Mouse (Mus musculus) embryonic facial prominence, embryonic 12.5 days (tissue): ENCODE measurements around the gene Ror2. TPM values are rescaled to one million over a fixed set of nuclear protein-coding genes. Genes with fewer than 3 reads are reported as not detected.
A peak's percentile ranks its signal among the peaks of the same experiment; 100 is the strongest.
"Not testable (repeated sequence)": the region's sequence is repeated elsewhere in the genome, so short reads cannot be mapped to it uniquely, and the experiment has no call there.

Experiments
- ATAC-seq: fragments of 200-750 bp; cut with Nextera tagmentation; 2 replicates; pipeline ENCODE4 v1.8.0; 2017; ENCODE audit not compliant: insufficient number of reproducible peaks, insufficient read depth, low FRiP score, low TSS enrichment
- H3K27ac ChIP-seq: fragments of 300-500 bp; sonication (generic); 2 replicates; pipeline ENCODE4 v1.5.1; 2016; ENCODE audit warnings: mild to moderate bottlenecking
- H3K27me3 ChIP-seq: fragments of 300-500 bp; sonication (generic); 2 replicates; pipeline ENCODE4 v1.6.1; 2016; ENCODE audit warnings: mild to moderate bottlenecking, moderate library complexity
- H3K36me3 ChIP-seq: fragments of 300-500 bp; sonication (generic); 2 replicates; pipeline ENCODE4 v1.6.1; 2016; ENCODE audit warnings: mild to moderate bottlenecking
- H3K4me1 ChIP-seq: fragments of 300-500 bp; sonication (generic); 2 replicates; pipeline ENCODE4 v1.6.1; 2016
- H3K4me2 ChIP-seq: fragments of 300-500 bp; sonication (generic); replicated peaks from 2 replicates; pipeline ENCODE4 v1.6.1; 2016; ENCODE audit warnings: mild to moderate bottlenecking, moderate library complexity
- H3K4me3 ChIP-seq: fragments of 300-500 bp; sonication (generic); 2 replicates; pipeline ENCODE4 v1.5.1; 2016; ENCODE audit warnings: mild to moderate bottlenecking
- H3K9ac ChIP-seq: fragments of 300-500 bp; sonication (generic); 2 replicates; pipeline ENCODE4 v1.6.1; 2016; ENCODE audit warnings: mild to moderate bottlenecking, moderate library complexity
- H3K9me3 ChIP-seq: fragments of 300-500 bp; sonication (generic); 2 replicates; pipeline ENCODE4 v1.6.1; 2016; ENCODE audit warnings: mild to moderate bottlenecking, moderate library complexity
- WGBS: fragments of 180-500 bp; shearing (Covaris S2); methylation state at CpG from one replicate; pipeline ENCODE4 v1.1.7; 2016; 5-methylcytosine and 5-hydroxymethylcytosine counted together
- polyA plus RNA-seq: library from polyadenylated mRNA; unstranded; fragments of >200 nt; fragmentation: Nextera tagmentation; extraction: Ambion mirVana; gene quantifications from 2 replicates; pipeline ENCODE4 v1.2.1, GENCODE M21; 2016

Gene Ror2
- polyA plus RNA-seq = 42.0 and 42.1 TPM in 2 replicates

DNA sequence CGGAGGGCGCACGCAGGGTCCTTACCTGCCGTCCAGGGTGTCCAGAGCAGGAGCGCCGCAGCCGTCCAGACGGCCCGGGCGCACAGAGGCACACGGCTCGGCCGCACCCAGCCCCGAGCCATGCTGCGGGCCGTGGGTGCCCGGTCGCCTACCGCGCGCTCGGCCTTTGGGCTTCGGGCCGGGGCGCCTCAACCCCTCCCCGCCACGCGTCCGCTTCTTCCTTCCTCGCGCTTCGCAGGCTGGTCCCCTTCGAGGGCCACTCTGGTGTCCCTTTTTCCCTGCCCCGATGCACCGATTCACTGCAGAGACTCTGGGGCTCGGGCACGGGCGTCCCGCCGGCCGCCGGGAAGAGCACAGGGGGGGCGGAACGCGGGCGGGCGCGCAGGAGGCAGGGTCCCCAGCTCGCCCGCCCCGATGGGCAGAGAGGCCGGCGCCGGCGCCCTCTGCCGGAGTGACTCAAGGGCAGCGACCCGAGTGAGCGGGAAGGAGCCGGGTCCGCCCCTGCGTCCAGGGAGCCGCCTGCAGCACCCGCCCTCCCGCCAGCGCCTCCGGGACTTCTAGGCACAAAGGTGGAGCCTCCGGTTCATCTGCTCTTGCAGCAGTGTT, at the start of gene Ror2:
Gene Ror2, minus strand, starts transcription at position 369 of the 606 bp plus-strand sequence.
- H3K36me3 ChIP-seq = no peaks in the 10 kb centered on the region
- peak within 1 kb of the TSS; percentile 66 for H3K4me2 ChIP-seq
- H3K9me3 ChIP-seq = no peaks in the 10 kb centered on the region
- H3K9ac ChIP-seq = peak within 1 kb of the TSS; percentile 91
- no peaks in the 10 kb centered on the region for H3K27me3 ChIP-seq
- H3K27ac ChIP-seq = peak within 1 kb of the TSS; percentile 91
- ATAC-seq = peak; percentile 68
- peak within 1 kb of the TSS; percentile 86 for H3K4me3 ChIP-seq
- H3K4me1 ChIP-seq = peaks cover 40% of the 10 kb centered on the region
- WGBS = under 1% methylated on average over 68 of the region's 68 CpGs

DNA sequence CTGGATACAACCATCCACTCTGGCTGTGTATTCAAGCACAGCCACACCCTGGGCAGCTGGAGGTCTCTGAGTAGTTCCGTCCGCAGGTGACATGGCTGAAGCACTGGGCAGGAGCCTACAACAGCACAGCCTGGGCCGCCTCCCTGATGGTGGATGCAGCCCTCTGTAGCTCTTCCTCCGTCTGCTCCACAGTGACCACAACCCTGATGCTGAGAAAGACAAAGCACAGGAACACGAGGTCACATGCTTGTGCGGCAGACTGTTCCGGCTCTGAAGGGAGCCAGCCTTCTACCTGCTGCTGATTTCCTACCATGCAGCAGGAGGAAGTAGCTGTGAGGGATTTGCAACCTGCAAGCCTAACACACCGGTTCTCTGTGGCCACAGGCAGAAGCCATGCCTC, 47.8 kb upstream of the Ror2 start:
- H3K9me3 ChIP-seq = no peaks in the 10 kb centered on the region
- H3K4me3 ChIP-seq = no peak overlapping the region
- H3K4me2 ChIP-seq = no peak overlapping the region
- WGBS = 94% methylated on average over 8 of the region's 8 CpGs
- no peaks in the 10 kb centered on the region for H3K4me1 ChIP-seq
- H3K27me3 ChIP-seq = no peaks in the 10 kb centered on the region
- no peak overlapping the region for H3K27ac ChIP-seq
- no peak for ATAC-seq
- H3K9ac ChIP-seq = no peak overlapping the region
- peaks cover 60% of the 10 kb centered on the region for H3K36me3 ChIP-seq

DNA sequence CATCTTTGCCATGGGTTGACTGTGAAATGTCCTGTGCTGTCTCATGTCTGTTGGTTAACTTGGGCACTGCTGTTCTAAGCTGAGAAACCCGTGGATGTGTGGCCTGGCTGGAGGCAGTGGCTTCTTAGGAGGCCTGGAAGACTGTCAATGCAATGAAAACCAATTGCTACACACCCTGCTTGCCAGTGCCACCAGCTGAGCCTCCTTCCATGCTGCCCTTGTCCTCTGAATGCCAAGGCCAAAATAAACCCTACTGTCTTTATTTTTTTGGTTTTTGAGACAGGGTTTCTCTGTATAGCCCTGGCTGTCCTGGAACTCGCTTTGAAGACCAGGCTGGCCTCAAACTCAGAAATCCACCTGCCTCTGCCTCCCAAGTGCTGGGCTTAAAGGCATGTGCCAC, 44.3 kb upstream of the Ror2 start:
- ATAC-seq = no peak

DNA sequence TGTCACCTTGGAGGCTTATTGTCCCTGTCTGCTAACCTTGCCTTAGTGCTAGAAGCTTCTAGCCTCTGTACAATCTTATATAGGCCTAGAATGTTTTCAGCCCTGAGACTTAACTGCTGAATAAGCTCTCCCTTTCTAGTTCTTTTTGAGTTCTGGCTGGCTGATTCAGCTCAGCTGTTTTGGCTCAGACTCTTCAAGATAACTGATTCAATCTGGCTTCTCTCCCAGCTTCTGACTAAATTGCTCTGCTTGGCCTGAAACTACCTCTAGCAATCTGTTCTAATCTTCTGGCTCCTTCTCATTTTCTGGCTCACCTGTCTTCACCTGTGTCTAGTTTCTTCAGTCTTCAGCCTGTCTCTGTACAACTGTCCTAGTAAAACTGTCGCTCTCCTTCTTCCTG, 39.6 kb upstream of the Ror2 start:
- Histone ChIP-seq H3K9me3 (no peaks in the 10 kb centered on the region), H3K4me2 (no peak overlapping the region), H3K4me1 (peaks cover 3% of the 10 kb centered on the region; the same call in 1 of the 2 replicates), H3K9ac (no peak overlapping the region), H3K27ac (no peak overlapping the region), H3K4me3 (no peak overlapping the region), H3K27me3 (no peaks in the 10 kb centered on the region), H3K36me3 (no peaks in the 10 kb centered on the region)
- 88% methylated on average over 1 of the region's 1 CpGs for WGBS
- ATAC-seq = no peak

More for the DNA sequence above, 44.3 kb upstream of the Ror2 start:
- no peak overlapping the region for H3K27ac ChIP-seq
- H3K36me3 ChIP-seq = peaks cover 29% of the 10 kb centered on the region
- no peak overlapping the region for H3K4me3 ChIP-seq
- H3K9me3 ChIP-seq = no peaks in the 10 kb centered on the region
- no peaks in the 10 kb centered on the region for H3K27me3 ChIP-seq
- WGBS = 85% methylated on average over 2 of the region's 2 CpGs
- H3K4me2 ChIP-seq = no peak overlapping the region
- no peaks in the 10 kb centered on the region for H3K4me1 ChIP-seq
- no peak overlapping the region for H3K9ac ChIP-seq

DNA sequence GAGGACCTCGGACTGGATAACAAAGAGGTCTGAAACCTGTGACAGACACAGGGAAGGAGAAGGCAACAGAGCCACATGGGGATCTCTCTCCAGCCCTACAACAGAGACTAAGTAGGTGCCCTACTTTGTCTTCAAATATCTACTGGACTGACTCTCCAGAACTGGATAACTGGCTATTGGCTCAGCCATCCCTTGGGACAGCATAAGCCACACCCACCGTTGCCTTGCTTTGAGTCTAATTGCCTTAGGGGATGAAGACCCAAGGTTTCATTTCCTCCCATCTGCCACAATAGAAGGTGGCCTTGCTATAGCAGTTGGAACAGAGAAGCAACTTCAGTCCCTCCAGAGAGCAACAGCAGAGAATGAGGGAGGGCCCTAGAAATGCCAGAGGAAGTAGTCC, 37.7 kb upstream of the Ror2 start:
- Histone ChIP-seq H3K4me3 (no peak overlapping the region), H3K4me1 (peaks cover 3% of the 10 kb centered on the region; the same call in 1 of the 2 replicates), H3K27me3 (no peaks in the 10 kb centered on the region), H3K27ac (no peak overlapping the region), H3K4me2 (no peak overlapping the region), H3K9ac (no peak overlapping the region), H3K36me3 (no peaks in the 10 kb centered on the region), H3K9me3 (no peaks in the 10 kb centered on the region)
- ATAC-seq = no peak
- WGBS = 77% methylated on average over 2 of the region's 2 CpGs

DNA sequence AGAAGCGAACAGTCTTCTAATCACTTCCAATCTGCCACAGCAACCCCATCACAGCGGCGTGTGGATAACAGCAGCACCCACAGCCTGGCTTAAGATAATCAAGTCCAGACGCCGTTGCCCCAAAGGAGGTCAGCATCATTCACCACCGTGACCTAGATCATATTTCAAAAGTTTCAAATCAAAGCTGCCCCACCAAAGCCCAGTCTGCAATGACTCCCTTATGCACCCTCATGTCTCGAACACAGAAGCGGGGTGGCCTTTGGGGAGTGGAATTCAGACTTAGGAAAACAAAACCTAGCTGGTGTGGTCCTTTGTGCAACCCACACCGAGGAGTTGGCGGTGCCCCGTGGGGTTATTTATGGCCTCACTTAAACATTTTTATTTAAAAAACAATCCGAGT, 35.0 kb upstream of the Ror2 start:
- Histone ChIP-seq H3K9me3 (no peaks in the 10 kb centered on the region), H3K4me2 (no peak overlapping the region), H3K4me1 (peaks cover 9% of the 10 kb centered on the region; the same call in 1 of the 2 replicates), H3K27me3 (no peaks in the 10 kb centered on the region), H3K9ac (no peak overlapping the region), H3K27ac (0 out of 2 replicates have a peak overlapping the region, but pooled peaks have one; percentile 7), H3K36me3 (no peaks in the 10 kb centered on the region), H3K4me3 (no peak overlapping the region)
- ATAC-seq = no peak
- WGBS = 23% methylated on average over 12 of the region's 12 CpGs

DNA sequence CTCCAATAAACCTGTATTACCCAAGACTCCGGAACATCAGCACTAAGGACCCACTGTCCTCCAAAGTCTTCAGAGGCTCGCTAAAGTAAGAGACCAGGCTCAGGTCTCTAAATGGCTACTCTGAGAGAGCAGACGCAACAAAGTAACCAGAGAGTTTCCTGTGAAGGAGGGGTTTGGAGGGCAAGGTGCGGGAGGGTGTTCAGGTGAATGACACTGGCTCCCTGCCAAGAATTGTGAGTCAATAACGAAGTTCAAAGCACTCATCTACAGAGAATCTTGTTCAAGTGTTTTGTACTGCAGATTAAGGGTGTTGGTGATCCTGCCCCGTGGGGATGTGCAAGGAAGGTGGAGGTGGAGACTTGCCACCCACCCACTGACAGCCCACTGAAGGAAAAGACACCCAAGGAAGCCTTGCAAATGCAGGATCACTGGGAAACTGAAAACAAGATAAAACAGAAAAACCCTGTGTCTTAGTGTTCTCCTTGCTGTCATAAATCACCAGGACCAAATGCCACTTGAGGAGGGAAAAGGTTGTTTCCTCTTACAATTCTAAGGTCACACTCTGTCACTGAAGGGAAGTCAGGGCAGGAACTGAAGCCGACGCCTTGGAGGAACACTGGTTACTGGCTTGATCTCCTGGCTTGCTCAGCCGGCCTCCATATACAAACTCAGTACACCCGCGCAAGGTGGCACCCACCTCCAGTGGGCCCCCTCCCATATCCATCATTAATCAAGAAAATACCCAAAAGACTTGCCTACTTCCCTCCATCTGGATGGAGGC, 30.8 kb upstream of the Ror2 start:
- H3K4me1 ChIP-seq = peaks cover 11% of the 10 kb centered on the region
- H3K4me3 ChIP-seq = no peak overlapping the region
- no peaks in the 10 kb centered on the region for H3K27me3 ChIP-seq
- H3K36me3 ChIP-seq = no peaks in the 10 kb centered on the region
- H3K9ac ChIP-seq = no peak overlapping the region
- H3K27ac ChIP-seq = no peak overlapping the region
- whole genome bisulfite sequencing = 59% methylated on average over 11 of the region's 11 CpGs
- no peak overlapping the region for H3K4me2 ChIP-seq
- no peak for ATAC-seq
- no peaks in the 10 kb centered on the region for H3K9me3 ChIP-seq

DNA sequence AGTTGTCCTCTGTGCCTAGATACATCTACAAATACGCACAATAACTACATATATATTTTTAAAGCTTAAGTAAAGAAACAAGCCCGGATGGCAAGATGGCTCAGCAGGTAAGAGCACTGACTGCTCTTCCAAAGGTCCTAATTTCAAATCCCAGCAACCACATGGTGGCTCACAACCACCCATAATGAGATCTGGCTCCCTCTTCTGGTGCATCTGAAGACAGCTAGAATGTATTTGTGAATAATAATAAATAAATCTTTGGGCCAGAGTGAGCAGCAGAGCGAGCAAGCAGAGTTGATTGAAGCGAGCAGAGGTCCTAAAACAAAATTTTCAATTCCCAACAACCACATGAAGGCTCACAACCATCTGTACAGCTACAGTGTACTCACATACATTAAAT, 29.8 kb upstream of the Ror2 start:
- not testable (repeated sequence) for H3K9ac ChIP-seq, H3K4me3 ChIP-seq, H3K36me3 ChIP-seq, H3K27ac ChIP-seq, ATAC-seq, H3K27me3 ChIP-seq, H3K9me3 ChIP-seq, H3K4me2 ChIP-seq
- 78% methylated on average over 4 of the region's 4 CpGs for WGBS
- peaks cover 11% of the 10 kb centered on the region; the same call in 1 of the 2 replicates for H3K4me1 ChIP-seq

DNA sequence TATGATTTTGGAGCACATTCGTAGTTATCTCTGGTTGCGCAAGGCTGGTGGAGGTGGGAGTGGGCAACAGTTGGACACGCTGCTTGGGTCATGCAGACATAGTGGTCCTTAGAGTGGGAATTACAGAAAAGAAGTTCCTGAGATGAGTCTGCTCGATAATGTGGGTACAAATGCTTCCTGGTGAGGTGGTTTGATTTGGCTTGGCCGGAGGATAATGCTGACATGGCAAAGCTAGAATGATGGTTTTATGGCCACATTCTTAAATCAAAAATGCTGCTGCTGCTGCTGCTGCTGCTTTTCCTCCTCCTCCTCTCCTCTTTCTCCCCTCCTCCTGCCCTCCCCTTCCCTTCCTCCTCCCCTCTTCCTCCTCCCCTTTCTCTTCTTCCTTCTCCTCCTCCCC, 24.5 kb upstream of the Ror2 start:
- H3K27me3 ChIP-seq = no peaks in the 10 kb centered on the region
- ATAC-seq = no peak
- WGBS = 81% methylated on average over 5 of the region's 5 CpGs
- H3K36me3 ChIP-seq = no peaks in the 10 kb centered on the region
- no peak overlapping the region for H3K4me2 ChIP-seq
- no peak overlapping the region for H3K4me3 ChIP-seq
- no peaks in the 10 kb centered on the region for H3K9me3 ChIP-seq
- H3K9ac ChIP-seq = no peak overlapping the region
- H3K4me1 ChIP-seq = peaks cover 25% of the 10 kb centered on the region
- peak overlapping the region; percentile 98 for H3K27ac ChIP-seq

DNA sequence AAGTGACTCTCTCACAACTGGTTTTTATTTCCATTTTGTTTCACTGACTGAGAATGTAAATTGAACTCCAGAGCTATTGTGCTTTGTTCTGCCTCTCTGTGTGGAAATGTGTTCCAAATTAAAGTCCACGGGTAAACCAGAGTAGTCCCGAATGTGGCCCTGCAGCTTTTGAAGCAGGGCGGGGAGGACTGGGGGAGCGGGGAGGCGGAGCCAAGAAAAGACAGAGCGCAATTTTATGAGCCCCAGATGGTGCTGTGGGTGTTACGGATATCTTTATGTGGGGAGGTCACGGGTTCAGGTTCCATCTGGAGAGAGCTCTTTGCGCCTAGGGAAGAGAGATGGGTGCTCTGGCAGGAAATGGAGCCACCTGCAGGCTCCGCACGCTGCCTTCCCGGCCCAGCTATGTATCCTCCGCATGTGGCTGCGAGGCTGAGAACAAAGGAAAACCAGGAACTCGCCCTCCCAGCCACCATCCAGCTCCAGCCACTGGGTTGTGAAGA, 23.8 kb upstream of the Ror2 start:
- Histone ChIP-seq H3K9me3 (no peaks in the 10 kb centered on the region), H3K36me3 (no peaks in the 10 kb centered on the region), H3K4me3 (no peak overlapping the region; the same call in 1 of the 2 replicates), H3K4me2 (peak overlapping the region; percentile 45), H3K9ac (0 out of 2 replicates have a peak overlapping the region, but pooled peaks have one; percentile 40), H3K4me1 (peaks cover 24% of the 10 kb centered on the region), H3K27me3 (no peaks in the 10 kb centered on the region), H3K27ac (peak overlapping the region; percentile 98)
- WGBS = under 1% methylated on average over 15 of the region's 15 CpGs
- ATAC-seq = peak; percentile 90

DNA sequence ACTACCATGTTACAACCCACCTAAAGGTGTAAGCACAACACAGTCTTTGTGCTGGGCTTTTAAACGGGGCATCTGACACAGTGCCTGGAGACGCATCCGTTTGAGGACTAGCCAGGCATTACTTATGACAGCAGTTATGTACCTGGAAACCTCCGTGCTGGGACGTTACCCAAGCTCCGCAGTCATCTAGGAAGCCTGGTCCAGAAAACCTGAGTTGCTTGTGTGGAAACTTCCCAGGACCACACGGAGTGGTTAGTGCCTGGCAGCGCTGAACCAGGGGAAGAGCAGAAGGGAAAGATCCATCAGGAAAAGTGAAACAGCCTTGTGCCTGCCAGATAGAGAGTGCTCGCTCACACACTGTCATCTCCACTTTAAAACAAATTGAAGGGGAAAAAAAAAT, 23.2 kb upstream of the Ror2 start:
- H3K27ac ChIP-seq = peak overlapping the region; percentile 98
- peak; percentile 35; the same call in 1 of the 2 replicates for ATAC-seq
- H3K4me1 ChIP-seq = peaks cover 20% of the 10 kb centered on the region
- no peaks in the 10 kb centered on the region for H3K9me3 ChIP-seq
- 14% methylated on average over 9 of the region's 9 CpGs for WGBS
- peak overlapping the region; percentile 45 for H3K4me2 ChIP-seq
- peak overlapping the region; percentile 40 for H3K9ac ChIP-seq
- peak overlapping the region; percentile 4; the same call in 1 of the 2 replicates for H3K4me3 ChIP-seq
- no peaks in the 10 kb centered on the region for H3K27me3 ChIP-seq
- H3K36me3 ChIP-seq = no peaks in the 10 kb centered on the region

DNA sequence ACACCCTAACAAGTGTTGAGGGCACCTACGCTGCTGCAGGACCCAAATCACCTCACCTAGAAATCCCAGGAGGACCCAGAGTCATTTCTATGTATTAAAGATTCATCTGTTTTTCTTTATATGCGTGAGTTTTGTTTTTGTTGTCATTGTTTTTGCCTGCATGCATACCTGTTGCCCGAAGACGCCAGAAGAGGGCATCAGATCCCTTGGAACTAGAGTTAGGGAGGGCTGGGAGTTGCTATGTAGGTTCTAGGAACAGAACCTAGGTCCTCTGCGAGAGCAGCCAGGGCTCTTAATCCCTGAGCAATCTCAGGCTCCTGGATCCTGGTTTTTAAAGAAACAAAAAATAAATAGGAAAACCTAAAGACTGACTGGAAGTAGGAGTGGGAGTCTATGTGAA, 20.9 kb upstream of the Ror2 start:
- Histone ChIP-seq H3K9ac (no peak overlapping the region), H3K27me3 (no peaks in the 10 kb centered on the region), H3K4me1 (peaks cover 20% of the 10 kb centered on the region), H3K36me3 (no peaks in the 10 kb centered on the region), H3K4me2 (no peak overlapping the region), H3K9me3 (no peaks in the 10 kb centered on the region), H3K4me3 (no peak overlapping the region), H3K27ac (no peak overlapping the region)
- whole genome bisulfite sequencing = 68% methylated on average over 5 of the region's 5 CpGs
- ATAC-seq = no peak
